Mouse (Mus musculus): Measurements from ENCODE around the gene Setd1b.
"Not testable (repeated sequence)": the region's sequence is repeated elsewhere in the genome, so short reads cannot be mapped to it uniquely, and the experiment has no call there.

Setd1b gene

GRCm38 (mm10) chr5:123166437-123166836, 24.4 kb downstream of the Setd1b start:
- DNase-seq: no peak

GRCm38 (mm10) chr5:123167591-123167990, 25.6 kb downstream of the Setd1b start:
- DNase-seq: no peak

- DNase-seq: no peak
Measured at GRCm38 (mm10) chr5:123169284-123169683, 27.3 kb downstream of the Setd1b start, which contains the start of gene Psmd9. Gene Psmd9 (plus strand): TSS chr5:123169413.

GRCm38 (mm10) chr5:123170365-123170764, 28.4 kb downstream of the Setd1b start:
- DNase-seq: no peak

- DNase-seq: peak; percentile 94
Measured at GRCm38 (mm10) chr5:123171646-123172350, 29.8 kb downstream of the Setd1b start.

- DNase-seq: no peak
Measured at GRCm38 (mm10) chr5:123178792-123179191, 36.8 kb downstream of the Setd1b start.

GRCm38 (mm10) chr5:123180390-123180789, 38.4 kb downstream of the Setd1b start:
- peak; percentile 46 for DNase-seq

- peak; percentile 89 for DNase-seq
Measured at GRCm38 (mm10) chr5:123181536-123181935, 39.5 kb downstream of the Setd1b start.

- DNase-seq: peak; percentile 81
Measured at GRCm38 (mm10) chr5:123182651-123183050, 40.7 kb downstream of the Setd1b start, which contains the start of gene Hpd. Gene Hpd (minus strand): TSS chr5:123182727.

- DNase-seq: peak; percentile 83
Measured at GRCm38 (mm10) chr5:123185966-123186365, 44.0 kb downstream of the Setd1b start.

GRCm38 (mm10) chr5:123187306-123187705, 45.3 kb downstream of the Setd1b start:
- peak; percentile 76 for DNase-seq

- DNase-seq: peak; percentile 57
Measured at GRCm38 (mm10) chr5:123190912-123191311, 48.9 kb downstream of the Setd1b start.

- peak; percentile 87 for DNase-seq
Measured at GRCm38 (mm10) chr5:123191427-123191826, 49.4 kb downstream of the Setd1b start.

GRCm38 (mm10) chr5:123192606-123193150, 50.7 kb downstream of the Setd1b start:
- no peak for DNase-seq

- DNase-seq: no peak
Measured at GRCm38 (mm10) chr5:123193436-123193835, 51.4 kb downstream of the Setd1b start.

GRCm38 (mm10) chr5:123194856-123195255, 52.9 kb downstream of the Setd1b start:
- DNase-seq: no peak

GRCm38 (mm10) chr5:123195500-123196000, 53.6 kb downstream of the Setd1b start:
- no peak for DNase-seq

- DNase-seq: no peak
Measured at GRCm38 (mm10) chr5:123196746-123197145, 54.8 kb downstream of the Setd1b start.

- DNase-seq: no peak
Measured at GRCm38 (mm10) chr5:123198523-123198922, 56.5 kb downstream of the Setd1b start.

GRCm38 (mm10) chr5:123200816-123201522, 59.0 kb downstream of the Setd1b start:
- DNase-seq: not testable (repeated sequence)

- DNase-seq: peak; percentile 78
Measured at GRCm38 (mm10) chr5:123201523-123201892, 59.5 kb downstream of the Setd1b start.

GRCm38 (mm10) chr5:123201987-123202386, 60.0 kb downstream of the Setd1b start:
- DNase-seq: no peak

GRCm38 (mm10) chr5:123202771-123203170, 60.8 kb downstream of the Setd1b start:
- not testable (repeated sequence) for DNase-seq

- DNase-seq: not testable (repeated sequence)
Measured at GRCm38 (mm10) chr5:123203591-123203990, 61.6 kb downstream of the Setd1b start.

All from kidney, adult 9 months (tissue).